ENCODE assay signal across 9 mouse cellular contexts in genomic region chr14:39472790-39473761, GRCm38 (mm10). TPM values are rescaled to one million over a fixed set of nuclear protein-coding genes. Genes with fewer than 3 reads are reported as not detected.
A peak's percentile ranks its signal among the peaks of the same experiment; 100 is the strongest.
DNase-seq lines count a peak whose midpoint lies in the region; ATAC-seq lines count a peak whose summit lies in the region.
"Had no signal": no experiment of that assay in that cellular context is flagged by ENCODE, and none has a peak within 500 bp of the region (broad histone marks: within the 10 kb centered on the region; RNA-seq: fewer than 3 reads in every experiment).

Gene Nrg3, minus strand, starts transcription at chr14:39473088.

- peaks cover 6% of the 10 kb centered on the region for H3K4me1 ChIP-seq in neural tube, embryonic 12.5 days

- DNase-seq in adrenal gland, adult (ENCODE audit: inconsistent age in 2 of 2, low spot score in 1 of 2) = peak; percentile 20 to 41
- no peak for DNase-seq in adrenal gland, postnatal 4 days (ENCODE audit: low spot score in 2 of 2)
- DNase-seq in urinary bladder, postnatal 14 days (ENCODE audit: low spot score) = peak; percentile 14
- DNase-seq in urinary bladder, adult 2 months (ENCODE audit: low spot score) = no peak
- DNase-seq in left cerebral cortex, postnatal 36 days (ENCODE audit: low spot score in 2 of 2) = peak; percentile 67 to 75
- DNase-seq in urinary bladder, postnatal 25 days (ENCODE audit: low spot score) = no peak

- H3K9me3 ChIP-seq in neural tube, embryonic 12.5 days = no peaks in the 10 kb centered on the region

- peak; percentile 30; the same call in 1 of the 2 replicates for ATAC-seq in granulocyte monocyte progenitor cell, adult 5-6 weeks (replicated peaks; ENCODE audit: poor library complexity, severe bottlenecking)
- peak; percentile 82 for ATAC-seq in neural tube, embryonic 12.5 days (ENCODE audit: low FRiP score, low read depth)

- H3K36me3 ChIP-seq in neural tube, embryonic 12.5 days = no peaks in the 10 kb centered on the region

- H3K4me3 ChIP-seq in neural tube, embryonic 12.5 days = peak within 1 kb of the TSS; percentile 64
- H3K4me3 ChIP-seq: erythroblast, embryonic 14.5 days had no signal

- peak within 1 kb of the TSS; percentile 72 for H3K9ac ChIP-seq in neural tube, embryonic 12.5 days

- H3K27me3 ChIP-seq in neural tube, embryonic 12.5 days (replicated peaks) = peaks cover 42% of the 10 kb centered on the region

- peak within 1 kb of the TSS; percentile 83 for H3K4me2 ChIP-seq in neural tube, embryonic 12.5 days (replicated peaks)

- WGBS in neural tube, embryonic 12.5 days = under 1% methylated on average over 95 of the region's 121 CpGs

- intact Hi-C loops in left cerebral cortex, postnatal 36 days (cut with DNase I) = loop anchor here (5.0 kb wide), 1 partner anchor 476 kb away; no protein-coding TSS in a partner anchor

- H3K27ac ChIP-seq in neural tube, embryonic 12.5 days = peak within 1 kb of the TSS; percentile 76

RNA-seq across cellular contexts. Expression of gene Nrg3, which starts in this region (rescaled TPM):
- 1 to 10 TPM; 7.0 to 7.5 TPM for total RNA-seq in adrenal gland, postnatal 4 days (2021)
- 0.01 TPM in 1 of 2 replicates, not detected in the other for polyA plus RNA-seq in urinary bladder, adult 2 months (2012; rRNA removed)
- not detected in 2 replicates for total RNA-seq in granulocyte monocyte progenitor cell, adult 5-6 weeks (2014; fragmentation: Nextera tagmentation)
- not detected in 2 replicates for total RNA-seq in granulocyte monocyte progenitor cell, adult 5-6 weeks (2017)
- 10 to 100 TPM; 66.5 to 78.1 TPM for total RNA-seq in left cerebral cortex, postnatal 36 days (2021)
- polyA plus RNA-seq in neural tube, embryonic 12.5 days (2016; fragmentation: Nextera tagmentation; extraction: Ambion mirVana) = 5.5 TPM in 2 replicates
- polyA plus RNA-seq: erythroblast, embryonic 14.5 days had no signal

Comparison
In these comparisons a context has a peak if more than half of its experiments do, and no peak if none do; other contexts are left out.
1. RNA of gene Nrg3 (total RNA-seq): 66.5 to 78.1 TPM in left cerebral cortex, postnatal 36 days and 7.0 to 7.5 TPM in adrenal gland, postnatal 4 days; not detected in granulocyte monocyte progenitor cell, adult 5-6 weeks; every median in the first group is over 4 times any median in the second.
2. RNA of gene Nrg3 (total RNA-seq): 66.5 to 78.1 TPM in left cerebral cortex, postnatal 36 days; 7.0 to 7.5 TPM in adrenal gland, postnatal 4 days; every median in the first group is over 4 times any median in the second.
3. DNase-seq: peak in adrenal gland, adult (2 of 2), urinary bladder, postnatal 14 days (single experiment) and left cerebral cortex, postnatal 36 days (2 of 2); none in adrenal gland, postnatal 4 days (0 of 2), urinary bladder, adult 2 months (single experiment) and urinary bladder, postnatal 25 days (single experiment).
4. Peak in ATAC-seq in granulocyte monocyte progenitor cell, adult 5-6 weeks; RNA of the gene not detected or under 1 TPM.